In the genomic region with DNA sequence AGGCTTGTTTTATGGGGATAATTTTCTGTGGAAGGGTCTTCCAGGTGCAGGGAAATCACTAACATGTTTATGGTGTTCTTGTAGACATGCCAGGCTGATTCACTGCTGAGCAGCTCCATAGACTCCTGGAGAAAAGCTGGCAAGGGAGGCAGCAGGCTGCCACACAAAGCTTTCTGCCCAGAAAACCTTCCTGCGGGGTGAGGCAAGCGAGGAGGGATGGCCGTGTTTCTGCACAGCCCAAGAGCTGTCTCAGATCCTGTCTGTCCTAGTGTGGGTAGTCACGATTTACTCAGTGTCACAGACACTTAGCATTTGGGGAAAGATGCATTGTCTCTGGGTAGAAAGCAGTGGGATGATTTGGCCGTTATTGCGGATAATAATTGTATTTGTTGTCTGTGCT, we compare ENCODE assay signal across 16 mouse cellular contexts.
DNase-seq lines count a peak whose midpoint lies in the region; ATAC-seq and TF ChIP-seq lines count a peak whose summit lies in the region.
"Had no signal": no experiment of that assay in that cellular context is flagged by ENCODE, and none has a peak within 500 bp of the region (broad histone marks: within the 10 kb centered on the region; RNA-seq: fewer than 3 reads in every experiment).

No protein-coding gene starts in this region.

- peak overlapping the region; percentile 13; the same call in 1 of the 2 replicates for H3K4me2 ChIP-seq in forebrain, postnatal 0 days (ENCODE audit: low read depth)
- H3K4me2 ChIP-seq: embryonic facial prominence, embryonic 12.5 days; liver, embryonic 15.5 days; neural tube, embryonic 12.5 days had no signal

- H3K4me3 ChIP-seq in forebrain, postnatal 0 days (ENCODE audit: low read depth, low read length): no peak overlapping the region
- H3K4me3 ChIP-seq: embryonic facial prominence, embryonic 12.5 days; liver, embryonic 15.5 days; neural tube, embryonic 12.5 days had no signal

- no peaks in the 10 kb centered on the region for H3K9me3 ChIP-seq in forebrain, postnatal 0 days (ENCODE audit: low read length)
- H3K9me3 ChIP-seq: embryonic facial prominence, embryonic 12.5 days; liver, embryonic 15.5 days; neural tube, embryonic 12.5 days had no signal

- H3K36me3 ChIP-seq in forebrain, postnatal 0 days (ENCODE audit: insufficient read depth): no peaks in the 10 kb centered on the region
- H3K36me3 ChIP-seq: embryonic facial prominence, embryonic 12.5 days; liver, embryonic 15.5 days; neural tube, embryonic 12.5 days had no signal

- peak; percentile 21 for DNase-seq in heart, adult 11 months
- no peak for DNase-seq in heart, postnatal 10 days
- peak; percentile 29 for DNase-seq in Muller cell, postnatal 12 days (ENCODE audit: inconsistent ontology term)
- peak; percentile 64 for DNase-seq in forebrain, postnatal 0 days
- DNase-seq in layer of hippocampus, postnatal 36 days: peak; percentile 24 to 40
- no peak for DNase-seq in testis, postnatal 10 days (ENCODE audit: low spot score)
- no peak for DNase-seq in gastrocnemius, adult 18-20 months (ENCODE audit: low spot score)
- DNase-seq: adrenal gland, postnatal 14 days; cerebellum, adult 11-12 months; gastrocnemius, postnatal 25 days; kidney, adult 9 months; spleen, adult 18-20 months had no signal

- 25% methylated on average over 6 of the region's 6 CpGs for whole genome bisulfite sequencing in forebrain, postnatal 0 days

- TF ChIP-seq CTCF in forebrain, postnatal 0 days (IDR thresholded peaks at IDR 0.05; ENCODE audit: low read depth): no peak

- no peaks in the 10 kb centered on the region for H3K27me3 ChIP-seq in forebrain, postnatal 0 days (ENCODE audit: insufficient read depth, low read length)
- H3K27me3 ChIP-seq: CH12.LX; embryonic facial prominence, embryonic 12.5 days; liver, embryonic 15.5 days; neural tube, embryonic 12.5 days had no signal

- no peaks in the 10 kb centered on the region for H3K4me1 ChIP-seq in forebrain, postnatal 0 days (ENCODE audit: insufficient read depth)
- H3K4me1 ChIP-seq: embryonic facial prominence, embryonic 12.5 days; liver, embryonic 15.5 days; neural tube, embryonic 12.5 days had no signal

- peak; percentile 54 for ATAC-seq in forebrain, postnatal 0 days

- intact Hi-C loops in heart, postnatal 10 days (cut with DNase I): no loop called here

- peak overlapping the region; percentile 18; the same call in 1 of the 2 replicates for H3K9ac ChIP-seq in forebrain, postnatal 0 days
- H3K9ac ChIP-seq: embryonic facial prominence, embryonic 12.5 days; liver, embryonic 15.5 days; neural tube, embryonic 12.5 days had no signal

- peak overlapping the region; percentile 40; the same call in 1 of the 2 replicates for H3K27ac ChIP-seq in forebrain, postnatal 0 days (ENCODE audit: low read depth, low read length)
- H3K27ac ChIP-seq: embryonic facial prominence, embryonic 12.5 days; liver, embryonic 15.5 days; neural tube, embryonic 12.5 days had no signal

Comparison
In these comparisons a context has a peak if more than half of its experiments do, and no peak if none do; other contexts are left out.
1. DNase-seq: peak in heart, adult 11 months (single experiment), Muller cell, postnatal 12 days (single experiment), forebrain, postnatal 0 days (single experiment) and layer of hippocampus, postnatal 36 days (2 of 2); none in heart, postnatal 10 days (0 of 2), testis, postnatal 10 days (single experiment) and gastrocnemius, adult 18-20 months (single experiment).